Mouse (Mus musculus) heart, postnatal 0 days (tissue): ENCODE results near the gene Gm5930. TPM values are rescaled to one million over a fixed set of nuclear protein-coding genes. Genes with fewer than 3 reads are reported as not detected.
"Not testable (repeated sequence)": the region's sequence is repeated elsewhere in the genome, so short reads cannot be mapped to it uniquely, and the experiment has no call there.

Experiments used
- ATAC-seq: fragments of 200-750 bp; cut with Nextera tagmentation; 2 replicates; pipeline ENCODE4 v1.8.0; 2017; ENCODE audit warnings: low read depth, moderate number of reproducible peaks, moderate library complexity; ENCODE audit not compliant: insufficient read depth
- DNase-seq: peaks from one replicate; pipeline ENCODE4 v3.0.0-alpha.2; 2016; ENCODE audit warnings: low spot score
- H3K27ac ChIP-seq: fragments of 300-500 bp; sonication (generic); 2 replicates; pipeline ENCODE4 v1.5.1; 2014; ENCODE audit warnings: low read depth, mild to moderate bottlenecking
- H3K27me3 ChIP-seq: fragments of 300-500 bp; sonication (generic); 2 replicates; pipeline ENCODE4 v1.6.1; 2014; ENCODE audit warnings: low read length, mixed read lengths; ENCODE audit not compliant: control insufficient read depth, insufficient read depth
- H3K36me3 ChIP-seq: fragments of 300-500 bp; sonication (generic); replicated peaks from 2 replicates; pipeline ENCODE4 v1.6.1; 2014; ENCODE audit warnings: low read length, mixed read lengths; ENCODE audit not compliant: control insufficient read depth, insufficient read depth
- H3K4me1 ChIP-seq: fragments of 300-500 bp; sonication (generic); 2 replicates; pipeline ENCODE4 v1.6.1; 2014; ENCODE audit warnings: antibody characterized with exemption; ENCODE audit not compliant: control insufficient read depth, insufficient read depth
- H3K4me2 ChIP-seq: fragments of 300-500 bp; sonication (generic); 2 replicates; pipeline ENCODE4 v1.6.1; 2014; ENCODE audit warnings: low read depth, mild to moderate bottlenecking, low read length, moderate library complexity
- H3K4me3 ChIP-seq: fragments of 300-500 bp; sonication (generic); 2 replicates; pipeline ENCODE4 v1.5.1; 2014; ENCODE audit warnings: low read depth, low read length
- H3K9ac ChIP-seq: fragments of 300-500 bp; sonication (generic); replicated peaks from 2 replicates; pipeline ENCODE4 v1.6.1; 2014; ENCODE audit warnings: low read depth, low read length, mixed read lengths
- H3K9me3 ChIP-seq: fragments of 300-500 bp; sonication (generic); replicated peaks from 2 replicates; pipeline ENCODE4 v1.6.1; 2016; ENCODE audit warnings: low read length; ENCODE audit not compliant: control insufficient read depth
- CTCF ChIP-seq: IDR thresholded peaks from 2 replicates; pipeline ENCODE4 v1.5.1; 2016; ENCODE audit warnings: antibody characterized with exemption, control low read depth, low read depth
- WGBS: fragments of 180-500 bp; shearing (Covaris S2); extraction: QIAGEN DNeasy Blood & Tissue Kit; methylation state at CpG from one replicate; pipeline ENCODE4 v1.1.7; 2014; 5-methylcytosine and 5-hydroxymethylcytosine counted together
- polyA plus RNA-seq: library from polyadenylated mRNA; unstranded; fragments of >200 nt; fragmentation: Nextera tagmentation; extraction: Ambion mirVana; gene quantifications from 2 replicates; pipeline ENCODE4 v1.2.1, GENCODE M21; 2015
- total RNA-seq: library from RNA; depleted of rRNA; stranded (reverse); fragments of >200 nt; gene quantifications from 2 replicates; pipeline ENCODE4 v1.2.3, GENCODE M21; 2014; ENCODE audit warnings: low replicate concordance; rRNA removed

The Gm5930 gene
- total RNA-seq (not detected in 2 replicates), polyA plus RNA-seq (not detected in 2 replicates)

- ATAC-seq, H3K27ac ChIP-seq, H3K4me2 ChIP-seq, H3K9ac ChIP-seq, DNase-seq, H3K36me3 ChIP-seq, H3K9me3 ChIP-seq, H3K4me1 ChIP-seq, H3K4me3 ChIP-seq, H3K27me3 ChIP-seq: not testable (repeated sequence)
- WGBS: no CpG with 5 or more reads among the region's 2 CpGs
Measured at GRCm38 (mm10) chr14:44338484-44338883, at the start of gene Gm5930. TSS of gene Gm5930 (minus strand) at chr14:44338584.

- DNase-seq, H3K36me3 ChIP-seq, H3K4me3 ChIP-seq, H3K9ac ChIP-seq, H3K9me3 ChIP-seq, ATAC-seq, H3K27ac ChIP-seq, H3K27me3 ChIP-seq, H3K4me1 ChIP-seq, H3K4me2 ChIP-seq: not testable (repeated sequence)
- 53% methylated on average over 4 of the region's 4 CpGs for WGBS
Measured at GRCm38 (mm10) chr14:44384233-44384632, 45.8 kb upstream of the Gm5930 start.

GRCm38 (mm10) chr14:44365057-44365456 lies 26.7 kb upstream of the Gm5930 start, which contains the start of gene Gm8229:
TSS of gene Gm8229 (plus strand) at chr14:44365357.
- DNase-seq, H3K4me3 ChIP-seq, H3K27me3 ChIP-seq, H3K4me1 ChIP-seq, H3K9ac ChIP-seq, H3K27ac ChIP-seq, H3K4me2 ChIP-seq, H3K36me3 ChIP-seq, ATAC-seq, H3K9me3 ChIP-seq: not testable (repeated sequence)
- WGBS: 79% methylated on average over 4 of the region's 4 CpGs

GRCm38 (mm10) chr14:44362301-44362700 lies 23.9 kb upstream of the Gm5930 start:
- ATAC-seq, H3K27me3 ChIP-seq, H3K27ac ChIP-seq, H3K9me3 ChIP-seq, H3K4me1 ChIP-seq, DNase-seq, H3K4me2 ChIP-seq, H3K36me3 ChIP-seq, H3K9ac ChIP-seq, H3K4me3 ChIP-seq: not testable (repeated sequence)
- TF ChIP-seq CTCF: peak; percentile 21; the same call in 1 of the 2 replicates

GRCm38 (mm10) chr14:44361416-44361815 lies 23.0 kb upstream of the Gm5930 start:
- TF ChIP-seq CTCF: peak; percentile 30
- not testable (repeated sequence) for H3K36me3 ChIP-seq, H3K9me3 ChIP-seq, ATAC-seq, H3K27ac ChIP-seq, DNase-seq, H3K27me3 ChIP-seq, H3K4me3 ChIP-seq, H3K4me2 ChIP-seq, H3K9ac ChIP-seq, H3K4me1 ChIP-seq
- 7% methylated on average over 1 of the region's 2 CpGs for whole genome bisulfite sequencing

- ATAC-seq: not testable (repeated sequence)
Measured at GRCm38 (mm10) chr14:44312049-44312448, 26.3 kb downstream of the Gm5930 start.

GRCm38 (mm10) chr14:44285280-44285679 lies 53.1 kb downstream of the Gm5930 start, which contains the start of gene Gm8220:
TSS of gene Gm8220 (plus strand) at chr14:44285580.
- H3K36me3 ChIP-seq, H3K4me1 ChIP-seq, H3K9me3 ChIP-seq, H3K4me2 ChIP-seq, H3K27me3 ChIP-seq, H3K27ac ChIP-seq, DNase-seq, H3K4me3 ChIP-seq, ATAC-seq, H3K9ac ChIP-seq: not testable (repeated sequence)
- whole genome bisulfite sequencing: 80% methylated on average over 2 of the region's 2 CpGs

More at GRCm38 (mm10) chr14:44312049-44312448, 26.3 kb downstream of the Gm5930 start:
- H3K4me1 ChIP-seq, H3K4me2 ChIP-seq, H3K9me3 ChIP-seq, DNase-seq, H3K9ac ChIP-seq, H3K36me3 ChIP-seq, H3K27ac ChIP-seq, H3K27me3 ChIP-seq, H3K4me3 ChIP-seq: not testable (repeated sequence)
- 66% methylated on average over 3 of the region's 4 CpGs for WGBS
